Mouse (Mus musculus) ES-Bruce4 (cell line): Measurements from ENCODE around the gene Usp51. TPM values are rescaled to one million over a fixed set of nuclear protein-coding genes. Genes with fewer than 3 reads are reported as not detected.
"Not testable (repeated sequence)": the region's sequence is repeated elsewhere in the genome, so short reads cannot be mapped to it uniquely, and the experiment has no call there.

Source experiments
- H3K27ac ChIP-seq: 2 replicates; pipeline ENCODE4 v1.5.1; 2012; ENCODE audit warnings: low read length, inconsistent platforms; ENCODE audit not compliant: insufficient read depth
- H3K27me3 ChIP-seq: 2 replicates; pipeline ENCODE4 v1.6.1; 2012; ENCODE audit warnings: mild to moderate bottlenecking, low read length, inconsistent platforms; ENCODE audit not compliant: control insufficient read depth, poor library complexity, insufficient read depth, severe bottlenecking
- H3K36me3 ChIP-seq: 2 replicates; pipeline ENCODE4 v1.6.1; 2012; ENCODE audit warnings: inconsistent platforms, mild to moderate bottlenecking, low read length, moderate library complexity; ENCODE audit not compliant: control insufficient read depth, poor library complexity, insufficient read depth, severe bottlenecking
- H3K4me1 ChIP-seq: one replicate; pipeline ENCODE4 v1.8.1; 2011; ENCODE audit warnings: low read length; ENCODE audit not compliant: control insufficient read depth, insufficient read depth
- H3K4me3 ChIP-seq: 2 replicates; pipeline ENCODE4 v1.5.1; 2011; ENCODE audit warnings: low read depth, mild to moderate bottlenecking, low read length
- H3K9ac ChIP-seq: 2 replicates; pipeline ENCODE4 v1.6.1; 2012; ENCODE audit warnings: low read depth, mild to moderate bottlenecking, inconsistent platforms; ENCODE audit not compliant: poor library complexity, severe bottlenecking
- H3K9me3 ChIP-seq: replicated peaks from 2 replicates; pipeline ENCODE4 v1.6.1; 2012; ENCODE audit warnings: mild to moderate bottlenecking, low read length, inconsistent platforms; ENCODE audit not compliant: control insufficient read depth, poor library complexity, insufficient read depth, severe bottlenecking
- CTCF ChIP-seq: IDR thresholded peaks from one replicate; pipeline ENCODE4 v1.8.1; 2011; ENCODE audit warnings: low read depth, low read length
- EP300 ChIP-seq: IDR thresholded peaks from 2 replicates; pipeline ENCODE4 v1.6.1; 2011; ENCODE audit warnings: low read depth, low read length; ENCODE audit not compliant: insufficient read depth
- POLR2A ChIP-seq: IDR thresholded peaks from one replicate; pipeline ENCODE4 v1.8.1; 2011; ENCODE audit warnings: low read length; ENCODE audit not compliant: insufficient read depth
- polyA plus RNA-seq: library from polyadenylated mRNA; stranded (reverse); fragments of >200 nt; gene quantifications from 2 replicates; pipeline ENCODE4 v1.2.4, GENCODE M21; 2011; ENCODE audit warnings: low read depth; ENCODE audit not compliant: missing spikeins, insufficient read depth, insufficient read length

Gene Usp51
- polyA plus RNA-seq, 1 experiment, result 1.1 TPM

DNA sequence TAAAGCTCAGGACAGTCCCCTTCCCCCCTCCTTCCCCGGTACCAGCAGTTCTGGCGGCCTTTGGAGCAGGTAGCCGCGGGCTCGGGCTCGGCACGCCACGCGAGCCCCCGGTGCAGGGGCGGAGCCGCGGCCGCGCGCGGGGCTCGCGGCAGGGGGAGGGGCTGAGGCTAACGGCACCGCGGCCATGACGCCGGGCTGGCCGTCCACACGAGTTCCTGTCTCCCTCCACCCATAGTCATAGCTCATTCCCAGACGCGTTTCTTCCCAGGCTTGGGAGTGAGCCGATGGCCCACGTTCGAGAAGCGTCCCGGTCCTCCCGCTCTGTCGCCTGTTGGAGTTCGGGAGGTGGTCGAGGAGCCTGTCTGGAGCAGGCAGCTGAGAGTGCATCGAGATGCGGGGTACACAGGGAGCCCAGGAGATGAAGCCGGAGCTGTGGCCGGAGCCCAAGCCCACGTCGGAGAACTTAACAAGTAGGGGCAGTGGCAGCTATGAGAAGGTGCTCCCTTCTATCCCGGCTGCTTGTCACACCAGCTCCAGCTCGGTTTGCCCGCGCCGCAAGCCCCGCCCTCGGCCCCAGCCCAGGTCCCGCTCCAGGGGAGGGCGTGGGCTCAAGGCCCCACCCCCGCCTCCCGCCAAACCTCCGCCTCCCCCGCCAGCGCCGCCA lies 884 bp downstream of the Usp51 start:
- Histone ChIP-seq H3K9me3 (no peaks in the 10 kb centered on the region), H3K27me3 (no peaks in the 10 kb centered on the region), H3K4me1 (no peaks in the 10 kb centered on the region), H3K27ac (no peak overlapping the region), H3K36me3 (no peaks in the 10 kb centered on the region), H3K9ac (peak overlapping the region; percentile 75), H3K4me3 (peak overlapping the region; percentile 83)
- TF ChIP-seq EP300, result no peak
- no peak for TF ChIP-seq CTCF
- peak; percentile 22 for TF ChIP-seq POLR2A

GRCm38 (mm10) chrX:153007685-153008047 lies 1.4 kb downstream of the Usp51 start:
- Histone ChIP-seq H3K36me3 (no peaks in the 10 kb centered on the region), H3K9ac (peak overlapping the region; percentile 75), H3K27ac (no peak overlapping the region), H3K4me3 (peak overlapping the region; percentile 38; the same call in 1 of the 2 replicates), H3K9me3 (no peaks in the 10 kb centered on the region), H3K27me3 (no peaks in the 10 kb centered on the region), H3K4me1 (no peaks in the 10 kb centered on the region)
- no peak for TF ChIP-seq EP300
- TF ChIP-seq CTCF, result no peak
- TF ChIP-seq POLR2A, result no peak

GRCm38 (mm10) chrX:153025255-153025654 lies 19.0 kb downstream of the Usp51 start:
- not testable (repeated sequence) for H3K27ac ChIP-seq, H3K27me3 ChIP-seq, H3K4me1 ChIP-seq, H3K4me3 ChIP-seq, H3K36me3 ChIP-seq, H3K9ac ChIP-seq, H3K9me3 ChIP-seq

- H3K4me1 ChIP-seq, H3K27ac ChIP-seq, H3K27me3 ChIP-seq, H3K9ac ChIP-seq, H3K36me3 ChIP-seq, H3K4me3 ChIP-seq, H3K9me3 ChIP-seq: not testable (repeated sequence)
Measured at GRCm38 (mm10) chrX:153025709-153026108, 19.4 kb downstream of the Usp51 start.

DNA sequence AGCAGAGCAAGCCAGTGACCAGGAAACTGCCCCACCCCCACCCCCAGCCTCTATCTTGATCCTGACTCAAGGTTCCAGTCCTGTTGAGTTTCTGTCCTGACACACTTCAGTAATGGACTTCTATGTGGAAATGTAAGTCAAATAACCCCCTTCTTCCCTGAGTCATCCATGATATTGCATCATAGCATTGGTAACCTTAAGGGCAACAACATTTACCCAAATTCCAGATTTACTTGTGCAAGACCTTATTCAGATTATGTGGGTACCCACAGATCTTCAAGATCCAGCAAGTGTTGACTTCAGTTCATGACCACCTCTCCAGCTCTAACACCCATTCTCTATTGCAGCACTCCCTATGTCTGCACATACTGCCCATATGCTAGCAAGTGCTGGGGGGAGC lies 25.3 kb downstream of the Usp51 start:
- H3K27ac ChIP-seq, result not testable (repeated sequence)

DNA sequence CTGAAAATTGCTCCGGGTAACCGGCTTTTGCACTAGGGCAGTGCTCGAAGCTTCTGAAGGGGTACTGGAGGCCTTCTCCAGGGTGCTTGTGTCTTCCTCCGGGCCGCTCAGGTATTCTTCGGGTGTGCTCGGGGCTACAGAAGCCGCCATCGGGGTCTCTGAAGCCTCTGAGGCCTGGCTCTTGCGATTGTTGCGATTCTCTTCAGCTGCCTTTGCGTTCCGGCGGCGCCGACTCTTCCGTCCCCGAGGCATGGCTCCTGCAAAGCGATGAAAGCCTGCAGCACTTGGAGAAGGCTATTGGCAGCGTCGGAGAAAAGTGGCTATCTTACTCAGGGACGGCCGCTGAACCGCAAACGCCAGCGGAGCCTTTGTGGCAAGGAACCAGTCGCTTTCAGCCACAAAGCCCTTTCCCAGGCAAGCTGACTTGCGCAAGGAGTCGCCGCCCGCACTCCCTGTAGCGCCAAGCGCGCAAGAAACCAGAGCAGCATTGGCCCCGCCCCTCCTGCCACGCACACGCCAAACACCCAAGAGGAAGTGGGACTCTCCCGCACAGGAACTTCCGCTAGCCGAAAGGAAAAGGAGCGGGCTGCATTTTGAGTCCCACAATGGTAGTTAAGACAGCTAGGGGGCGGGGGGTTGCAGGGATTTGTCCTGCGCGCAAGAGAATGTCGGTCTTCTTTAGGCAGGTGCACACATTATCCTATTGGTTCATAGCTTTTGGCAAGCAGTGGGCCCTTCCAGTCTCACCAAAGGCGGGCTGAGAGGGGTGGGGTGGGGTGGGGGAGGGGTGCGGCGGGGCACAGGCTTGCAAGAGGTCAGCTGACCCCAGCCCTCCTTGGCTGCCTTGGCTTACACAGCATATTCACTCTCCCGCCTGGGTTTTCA lies 31.1 kb downstream of the Usp51 start, which contains the start of gene Mageh1:
Gene Mageh1, minus strand, starts transcription at position 489 of the 885 bp plus-strand sequence.
- Histone ChIP-seq H3K4me3 (peak within 1 kb of the TSS; percentile 95), H3K4me1 (no peaks in the 10 kb centered on the region), H3K9ac (peak within 1 kb of the TSS; percentile 90), H3K9me3 (no peaks in the 10 kb centered on the region), H3K27me3 (no peaks in the 10 kb centered on the region), H3K36me3 (no peaks in the 10 kb centered on the region), H3K27ac (peak within 1 kb of the TSS; percentile 66)
- TF ChIP-seq POLR2A (no peak), CTCF (no peak), EP300 (no peak)

More for the DNA sequence above, 25.3 kb downstream of the Usp51 start:
- not testable (repeated sequence) for H3K4me1 ChIP-seq, H3K9me3 ChIP-seq, H3K9ac ChIP-seq, H3K4me3 ChIP-seq, H3K27me3 ChIP-seq, H3K36me3 ChIP-seq

DNA sequence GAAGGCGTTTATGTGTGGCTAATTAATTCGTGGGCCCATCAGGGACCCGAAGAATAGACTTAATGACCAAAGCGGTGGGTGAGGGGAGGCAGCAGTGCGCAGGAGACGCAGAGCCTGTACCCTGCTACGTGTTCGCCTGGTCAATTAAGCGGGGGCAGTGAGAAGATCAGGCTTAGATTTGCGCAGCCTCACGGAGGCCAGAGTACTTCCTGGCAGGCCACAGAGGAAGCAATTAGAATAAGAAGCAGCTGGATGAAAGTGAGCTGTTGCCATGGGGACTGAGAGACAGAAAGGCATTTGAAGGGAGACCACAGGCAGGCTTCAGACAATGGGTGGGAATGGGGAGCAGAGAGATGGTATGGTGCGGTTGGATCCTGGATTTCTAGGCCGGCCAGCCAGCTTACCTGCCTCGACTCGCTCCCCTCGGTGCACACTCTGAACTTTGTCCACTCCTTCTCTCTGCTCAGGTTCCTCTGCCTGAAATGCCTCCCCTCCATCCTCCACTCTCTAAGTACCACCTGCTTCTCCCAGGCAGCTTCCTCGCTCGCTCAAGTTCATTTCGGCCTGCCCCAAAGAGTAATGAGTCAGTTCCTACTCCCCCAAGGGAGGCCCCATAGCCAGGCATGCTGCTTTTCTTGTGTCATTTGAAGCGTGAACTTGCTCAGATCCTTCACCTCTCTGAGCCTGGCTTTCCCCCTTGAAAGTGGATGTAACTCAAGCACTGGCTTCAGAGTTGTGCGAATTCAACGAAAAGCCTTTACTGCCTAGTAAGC lies 31.9 kb downstream of the Usp51 start:
- H3K27me3 ChIP-seq, H3K27ac ChIP-seq, H3K4me1 ChIP-seq, H3K9me3 ChIP-seq, H3K36me3 ChIP-seq: not testable (repeated sequence)
- Histone ChIP-seq H3K9ac (peak overlapping the region; percentile 90; the same call in 1 of the 2 replicates), H3K4me3 (peak overlapping the region; percentile 95; the same call in 1 of the 2 replicates)
